Mouse (Mus musculus): ENCODE measurements around the gene Erf.

DNA sequence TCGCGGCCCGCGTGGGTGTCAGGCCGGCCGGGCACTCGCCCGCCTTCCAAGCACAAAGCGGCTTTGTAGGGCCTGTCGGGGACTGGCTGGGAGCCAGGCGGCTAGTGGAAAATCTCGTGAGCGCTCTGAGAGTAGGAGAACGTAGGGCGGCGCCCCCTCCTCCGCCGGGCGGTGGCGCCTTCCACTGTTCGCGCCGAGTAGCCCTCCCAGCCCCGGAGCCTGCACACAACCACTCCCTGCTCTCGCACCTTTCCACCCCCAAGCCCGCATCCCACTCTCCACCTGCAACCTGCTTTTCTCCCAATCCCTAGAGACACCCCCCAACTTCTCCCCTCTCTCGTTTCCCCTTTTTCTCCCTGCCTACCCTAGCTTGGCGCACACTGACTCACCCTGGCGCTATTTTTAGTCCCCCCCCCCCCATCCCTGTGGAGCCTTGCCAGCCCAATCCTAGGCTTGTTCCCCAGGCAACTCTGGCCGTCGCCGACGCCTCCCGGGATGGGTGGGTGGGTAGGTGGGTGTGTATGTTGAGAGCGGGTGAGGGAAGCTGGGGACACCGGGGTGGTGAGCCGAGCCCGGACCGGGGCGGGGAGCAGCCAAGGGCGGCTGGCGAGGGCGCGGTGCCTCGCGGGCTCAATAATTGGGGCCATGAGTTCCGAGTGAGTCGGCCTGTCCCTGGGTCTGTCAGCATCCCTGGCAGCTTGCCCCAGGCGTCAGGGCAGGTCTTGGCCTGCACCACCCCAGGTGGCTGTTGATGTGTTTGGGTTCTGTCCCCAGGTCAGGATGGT, 28.7 kb upstream of the Erf start:
- TF ChIP-seq CTCF (IDR thresholded peaks at IDR 0.05; ENCODE audit: insufficient read depth, low read depth, low read length) (0 out of 2 replicates have a peak, but pooled peaks have one; percentile 22), POLR2A (IDR thresholded peaks at IDR 0.05; ENCODE audit: insufficient read depth, low read depth, low read length) (0 out of 2 replicates have a peak, but pooled peaks have one; percentile 31)

All from olfactory bulb, adult 2 months (tissue).